8 mouse cellular contexts compared by ENCODE assay signal in the genomic region with DNA sequence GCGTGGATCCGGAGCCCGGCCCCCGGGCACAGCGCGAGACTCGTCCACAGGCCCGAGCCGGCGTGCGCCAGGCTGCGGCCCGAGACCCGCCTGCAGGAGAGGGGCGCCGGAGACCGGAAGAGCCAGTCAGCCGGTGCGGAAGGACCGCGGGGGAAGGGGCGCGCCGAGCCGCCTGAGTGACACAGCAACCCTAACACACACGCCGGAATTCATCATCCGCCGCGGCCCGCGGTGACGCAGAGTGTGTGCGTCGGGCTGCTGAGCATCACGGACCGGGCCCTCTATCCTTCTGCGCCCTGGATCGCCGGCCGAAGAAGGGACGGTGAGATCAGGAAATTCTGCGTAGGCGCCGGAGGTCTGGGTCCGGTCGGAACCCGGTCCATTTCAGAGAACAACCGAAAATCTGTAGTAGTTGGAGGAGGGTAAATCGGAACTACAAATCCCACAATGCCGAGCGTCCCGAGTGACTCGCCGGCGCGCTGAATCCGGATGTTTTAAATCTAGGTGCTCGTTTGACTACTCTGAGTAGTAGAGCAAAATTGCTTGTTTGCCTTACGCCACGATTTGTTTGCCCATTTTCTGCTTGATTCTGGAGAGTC. TPM values are rescaled to one million over a fixed set of nuclear protein-coding genes. Genes with fewer than 3 reads are reported as not detected.
DNase-seq lines count a peak whose midpoint lies in the region; ATAC-seq and TF ChIP-seq lines count a peak whose summit lies in the region.

A gene (minus strand): TSS at position 214 of the 599 bp plus-strand sequence.

- peak; percentile 71 for TF ChIP-seq POLR2A in CH12.LX (IDR thresholded peaks at IDR 0.05; ENCODE audit: low read depth, low read length)
- TF ChIP-seq POLR2A in testis, adult 2 months (IDR thresholded peaks at IDR 0.05; ENCODE audit: control insufficient read depth, low read depth, low read length): peak; percentile 68

- DNase-seq in CH12.LX (ENCODE audit: extremely low read depth): peak; percentile 88
- DNase-seq in c-Kit-positive CD71-positive TER-119-negative erythroid progenitor cells, embryonic 14.5 days (ENCODE audit: low read depth): peak; percentile 79
- DNase-seq in heart, postnatal 0 days (ENCODE audit: low spot score): peak; percentile 90
- peak; percentile 94 to 96 for DNase-seq in kidney, postnatal 4 days

- in situ Hi-C loops in CH12.LX (cut with MboI; ENCODE audit: low pct_ligation_motif_present, low pct_unique_long_range_greater_than_20kb, low sequenced_read_pairs): no loop called here

- dilution Hi-C loops in CH12.LX (cut with MboI; ENCODE audit: extremely low pct_ligation_motif_present, extremely low pct_unique_long_range_greater_than_20kb, low sequenced_read_pairs): no loop called here

- H3K9me3 ChIP-seq in CH12.LX (replicated peaks; ENCODE audit: low read length): no peaks in the 10 kb centered on the region
- no peaks in the 10 kb centered on the region for H3K9me3 ChIP-seq in forebrain, embryonic 12.5 days
- H3K9me3 ChIP-seq in heart, postnatal 0 days (replicated peaks; ENCODE audit: control insufficient read depth, low read length): no peaks in the 10 kb centered on the region
- no peaks in the 10 kb centered on the region for H3K9me3 ChIP-seq in liver, embryonic 16.5 days (replicated peaks; ENCODE audit: control insufficient read depth, low read length)
- H3K9me3 ChIP-seq in neural tube, embryonic 13.5 days: no peaks in the 10 kb centered on the region

- H3K27ac ChIP-seq in CH12.LX (ENCODE audit: insufficient read depth, low read depth): peak within 1 kb of the TSS; percentile 57
- H3K27ac ChIP-seq in forebrain, embryonic 12.5 days: peak within 1 kb of the TSS; percentile 90
- H3K27ac ChIP-seq in heart, postnatal 0 days (ENCODE audit: low read depth): peak within 1 kb of the TSS; percentile 89
- H3K27ac ChIP-seq in liver, embryonic 16.5 days (ENCODE audit: low read length): peak within 1 kb of the TSS; percentile 84
- peak within 1 kb of the TSS; percentile 95 for H3K27ac ChIP-seq in neural tube, embryonic 13.5 days (replicated peaks)
- H3K27ac ChIP-seq in testis, adult 2 months (ENCODE audit: control insufficient read depth, insufficient read depth, low read depth, low read length): peak within 1 kb of the TSS; percentile 94

- peak within 1 kb of the TSS; percentile 85 for H3K9ac ChIP-seq in CH12.LX (ENCODE audit: insufficient read depth, low read depth)
- H3K9ac ChIP-seq in forebrain, embryonic 12.5 days: peak within 1 kb of the TSS; percentile 86
- peak within 1 kb of the TSS; percentile 77 for H3K9ac ChIP-seq in heart, postnatal 0 days (replicated peaks; ENCODE audit: low read depth, low read length)
- peak within 1 kb of the TSS; percentile 88 for H3K9ac ChIP-seq in liver, embryonic 16.5 days (ENCODE audit: low read depth, low read length)
- H3K9ac ChIP-seq in neural tube, embryonic 13.5 days: peak within 1 kb of the TSS; percentile 98

- peak within 1 kb of the TSS; percentile 85 for H3K4me2 ChIP-seq in CH12.LX (ENCODE audit: insufficient read depth, low read depth, poor library complexity, severe bottlenecking)
- H3K4me2 ChIP-seq in forebrain, embryonic 12.5 days: peak within 1 kb of the TSS; percentile 75
- H3K4me2 ChIP-seq in heart, postnatal 0 days (ENCODE audit: low read depth, low read length): peak within 1 kb of the TSS; percentile 72
- peak within 1 kb of the TSS; percentile 93 for H3K4me2 ChIP-seq in liver, embryonic 16.5 days (ENCODE audit: low read depth, low read length)
- peak within 1 kb of the TSS; percentile 88 for H3K4me2 ChIP-seq in neural tube, embryonic 13.5 days

- under 1% methylated on average over 61 of the region's 61 CpGs for WGBS in forebrain, embryonic 12.5 days
- under 1% methylated on average over 60 of the region's 61 CpGs for WGBS in heart, postnatal 0 days
- under 1% methylated on average over 54 of the region's 61 CpGs for WGBS in liver, embryonic 16.5 days (ENCODE audit: insufficient replicate concordance)
- under 1% methylated on average over 61 of the region's 61 CpGs for WGBS in neural tube, embryonic 13.5 days

- peaks cover 3 to 26% of the 10 kb centered on the region in 2 experiments; a peak in 3 of 4 replicates for H3K4me1 ChIP-seq in CH12.LX (ENCODE audit: control insufficient read depth in 1 of 2, insufficient read depth in 2 of 2)
- H3K4me1 ChIP-seq in forebrain, embryonic 12.5 days: peaks cover 24% of the 10 kb centered on the region
- H3K4me1 ChIP-seq in heart, postnatal 0 days (ENCODE audit: control insufficient read depth, insufficient read depth): peaks cover 7% of the 10 kb centered on the region; the same call in 1 of the 2 replicates
- peaks cover 14% of the 10 kb centered on the region for H3K4me1 ChIP-seq in liver, embryonic 16.5 days (ENCODE audit: control insufficient read depth, low read depth, low read length)
- H3K4me1 ChIP-seq in neural tube, embryonic 13.5 days (replicated peaks): peaks cover 29% of the 10 kb centered on the region
- H3K4me1 ChIP-seq in testis, adult 2 months (ENCODE audit: control insufficient read depth, insufficient read depth, low read length): peaks cover 2% of the 10 kb centered on the region; the same call in 1 of the 2 replicates

- no peak for TF ChIP-seq RAD21 in CH12.LX (IDR thresholded peaks at IDR 0.05; ENCODE audit: low read depth, low read length)

- no peak for TF ChIP-seq CTCF in CH12.LX (conservative IDR thresholded peaks at IDR 0.05 in 1 of 2, IDR thresholded peaks at IDR 0.05 in 1 of 2; ENCODE audit: low read depth in 2 of 2, low read length in 2 of 2)
- no peak for TF ChIP-seq CTCF in heart, postnatal 0 days (IDR thresholded peaks at IDR 0.05; ENCODE audit: low read depth)
- no peak for TF ChIP-seq CTCF in testis, adult 2 months (IDR thresholded peaks at IDR 0.05; ENCODE audit: control insufficient read depth, insufficient read depth, insufficient replicate concordance, low read depth, low read length)

- no peaks in the 10 kb centered on the region for H3K27me3 ChIP-seq in CH12.LX (replicated peaks)
- no peaks in the 10 kb centered on the region for H3K27me3 ChIP-seq in forebrain, embryonic 12.5 days
- no peaks in the 10 kb centered on the region for H3K27me3 ChIP-seq in heart, postnatal 0 days (ENCODE audit: control insufficient read depth, insufficient read depth, low read length)
- no peaks in the 10 kb centered on the region for H3K27me3 ChIP-seq in liver, embryonic 16.5 days (ENCODE audit: control insufficient read depth, insufficient read depth, low read depth, low read length)
- H3K27me3 ChIP-seq in neural tube, embryonic 13.5 days: no peaks in the 10 kb centered on the region
- H3K27me3 ChIP-seq in testis, adult 2 months (ENCODE audit: control insufficient read depth, insufficient read depth, low read length): no peaks in the 10 kb centered on the region

- peaks cover 33% of the 10 kb centered on the region for H3K79me2 ChIP-seq in CH12.LX (replicated peaks; ENCODE audit: control insufficient read depth, extremely low read depth, insufficient read depth, poor library complexity, severe bottlenecking)

- peaks cover 0 to 3% of the 10 kb centered on the region in 2 experiments for H3K36me3 ChIP-seq in CH12.LX (replicated peaks in 1 of 2; ENCODE audit: control insufficient read depth in 1 of 2, insufficient read depth in 1 of 2, low read length in 1 of 2)
- H3K36me3 ChIP-seq in forebrain, embryonic 12.5 days (replicated peaks): no peaks in the 10 kb centered on the region
- no peaks in the 10 kb centered on the region for H3K36me3 ChIP-seq in heart, postnatal 0 days (replicated peaks; ENCODE audit: control insufficient read depth, insufficient read depth, low read length)
- no peaks in the 10 kb centered on the region for H3K36me3 ChIP-seq in liver, embryonic 16.5 days (ENCODE audit: control insufficient read depth, insufficient read depth)
- no peaks in the 10 kb centered on the region for H3K36me3 ChIP-seq in neural tube, embryonic 13.5 days
- H3K36me3 ChIP-seq in testis, adult 2 months (ENCODE audit: control insufficient read depth, insufficient read depth, low read length): no peaks in the 10 kb centered on the region

- no peak for TF ChIP-seq EP300 in CH12.LX (IDR thresholded peaks at IDR 0.05; ENCODE audit: low read length)
- TF ChIP-seq EP300 in heart, postnatal 0 days (IDR thresholded peaks at IDR 0.05; ENCODE audit: low read depth): no peak; the same call in 1 of the 2 replicates

- peak; percentile 99 for ATAC-seq in forebrain, embryonic 12.5 days (ENCODE audit: low FRiP score)
- peak; percentile 98 for ATAC-seq in heart, postnatal 0 days (ENCODE audit: insufficient read depth, low read depth)
- ATAC-seq in liver, embryonic 16.5 days (ENCODE audit: low read depth): peak; percentile 98
- ATAC-seq in neural tube, embryonic 13.5 days (ENCODE audit: low read depth): peak; percentile 99

- peak within 1 kb of the TSS; percentile 94 to 98 (median 96) for H3K4me3 ChIP-seq in CH12.LX (replicated peaks in 1 of 3; ENCODE audit: low read depth in 2 of 3, low read length in 2 of 3, poor library complexity in 1 of 3)
- peak within 1 kb of the TSS; percentile 81 for H3K4me3 ChIP-seq in forebrain, embryonic 12.5 days (replicated peaks)
- H3K4me3 ChIP-seq in heart, postnatal 0 days (ENCODE audit: low read depth, low read length): peak within 1 kb of the TSS; percentile 90
- peak within 1 kb of the TSS; percentile 95 for H3K4me3 ChIP-seq in liver, embryonic 16.5 days (ENCODE audit: low read depth, low read length)
- peak within 1 kb of the TSS; percentile 92 for H3K4me3 ChIP-seq in neural tube, embryonic 13.5 days
- peak within 1 kb of the TSS; percentile 99 for H3K4me3 ChIP-seq in testis, adult 2 months (ENCODE audit: control insufficient read depth, low read depth, low read length)

TF ChIP-seq in CH12.LX, 34 proteins besides CTCF, POLR2A, EP300 and RAD21 (continues in another document):
- peak; percentile 79 for TF ChIP-seq TBP (conservative IDR thresholded peaks at IDR 0.05; ENCODE audit: low read depth, low read length)
- peak; percentile 91 for TF ChIP-seq ELF1 (IDR thresholded peaks at IDR 0.05; ENCODE audit: low read depth, low read length)
- TF ChIP-seq UBTF (IDR thresholded peaks at IDR 0.05; ENCODE audit: low read depth, low read length): peak; percentile 49; the same call in 1 of the 2 replicates
- peak; percentile 47; the same call in 1 of the 2 replicates for TF ChIP-seq SIN3A (IDR thresholded peaks at IDR 0.05; ENCODE audit: low read length)
- TF ChIP-seq MEF2A (IDR thresholded peaks at IDR 0.05; ENCODE audit: borderline replicate concordance, low read depth, low read length): no peak

RNA-seq across cellular contexts. Expression of the gene that starts here (rescaled TPM):
- 61.0 and 68.5 TPM in 2 replicates for total RNA-seq in CH12.LX (2012; rRNA removed)
- 134 and 152 TPM in 2 replicates for total RNA-seq in CH12.LX (2014; rRNA removed)
- 132 and 136 TPM in 2 replicates for polyA plus RNA-seq in CH12.LX (2012; ENCODE audit: insufficient read length, low read depth)
- 98.6 TPM in 2 replicates for polyA plus RNA-seq in forebrain, embryonic 12.5 days (2016; fragmentation: Nextera tagmentation; extraction: Ambion mirVana)
- total RNA-seq in heart, postnatal 0 days (2014; rRNA removed; ENCODE audit: low replicate concordance): 45.8 and 59.1 TPM in 2 replicates
- 45.6 and 48.5 TPM in 2 replicates for polyA plus RNA-seq in heart, postnatal 0 days (2015; fragmentation: Nextera tagmentation; extraction: Ambion mirVana)
- polyA plus RNA-seq in liver, embryonic 16.5 days (2015; fragmentation: Nextera tagmentation; extraction: Ambion mirVana): 22.2 and 22.6 TPM in 2 replicates
- polyA plus RNA-seq in neural tube, embryonic 13.5 days (2015; fragmentation: Nextera tagmentation; extraction: Ambion mirVana): 76.6 and 76.9 TPM in 2 replicates
- 14.1 and 16.3 TPM in 2 replicates for polyA plus RNA-seq in testis, adult 2 months (2012; rRNA removed)

Comparison
In these comparisons a context has a peak if more than half of its experiments do, and no peak if none do; other contexts are left out.
1. Peak in every context shown above with its lines: DNase-seq, ATAC-seq, H3K4me3 ChIP-seq and H3K27ac ChIP-seq.